Mouse (Mus musculus) MEL (cell line): ENCODE data around the gene Gabbr2. TPM values are rescaled to one million over a fixed set of nuclear protein-coding genes. Genes with fewer than 3 reads are reported as not detected.

Experiments used
- DNase-seq: peaks from one replicate; pipeline ENCODE4 v3.0.0; 2011; ENCODE audit warnings: low read depth, low spot score
- H3K27ac ChIP-seq: 2 replicates; pipeline ENCODE4 v1.5.1; 2012; ENCODE audit warnings: low read depth, mild to moderate bottlenecking, control low read depth, low read length, moderate library complexity; ENCODE audit not compliant: control insufficient read depth
- H3K27me3 ChIP-seq, 2 experiments: fragments of 150-350 bp in 1 of 2; sonication (generic) in 1 of 2; 2 replicates each; pipeline ENCODE4 v1.6.1; 2012; ENCODE audit warnings: low read length in 2 of 2, mild to moderate bottlenecking in 2 of 2, improper control_type of control experiment in 1 of 2, moderate library complexity in 1 of 2; ENCODE audit not compliant: insufficient read depth in 2 of 2, control insufficient read depth in 1 of 2
- H3K36me3 ChIP-seq, 2 experiments: 2 replicates each; pipeline ENCODE4 v1.6.1; 2012 to 2014; ENCODE audit warnings: low read length in 2 of 2, improper control_type of control experiment in 1 of 2, inconsistent platforms in 1 of 2, mild to moderate bottlenecking in 1 of 2; ENCODE audit not compliant: insufficient read depth in 2 of 2, control insufficient read depth in 1 of 2
- H3K4me1 ChIP-seq, 2 experiments: fragments of 150-350 bp in 1 of 2; sonication (generic) in 1 of 2; 2 replicates each; pipeline ENCODE4 v1.6.1; 2012; ENCODE audit warnings: low read length in 2 of 2, improper control_type of control experiment in 1 of 2, mild to moderate bottlenecking in 1 of 2; ENCODE audit not compliant: insufficient read depth in 2 of 2, control insufficient read depth in 1 of 2
- H3K4me3 ChIP-seq, 2 experiments: fragments of 150-350 bp in 1 of 2; sonication (generic) in 1 of 2; 2 replicates each; pipeline ENCODE4 v1.5.1; 2012; ENCODE audit warnings: low read depth in 2 of 2, low read length in 2 of 2, mild to moderate bottlenecking in 2 of 2, moderate library complexity in 2 of 2, control low read depth in 1 of 2, improper control_type of control experiment in 1 of 2; ENCODE audit not compliant: control insufficient read depth in 1 of 2, insufficient read depth in 1 of 2
- H3K79me2 ChIP-seq: 2 replicates; pipeline ENCODE4 v1.6.1; 2012; ENCODE audit warnings: mild to moderate bottlenecking, low read length, moderate library complexity; ENCODE audit not compliant: control insufficient read depth, poor library complexity, insufficient read depth
- H3K9ac ChIP-seq: 2 replicates; pipeline ENCODE4 v1.6.1; 2012; ENCODE audit warnings: low read depth, mild to moderate bottlenecking, control low read depth, low read length, moderate library complexity; ENCODE audit not compliant: control insufficient read depth, poor library complexity, severe bottlenecking
- H3K9me3 ChIP-seq: fragments of 150-350 bp; sonication (generic); replicated peaks from 2 replicates; pipeline ENCODE4 v1.6.1; 2012; ENCODE audit warnings: mild to moderate bottlenecking, low read length, improper control_type of control experiment, moderate library complexity; ENCODE audit not compliant: insufficient read depth
- BHLHE40 ChIP-seq: IDR thresholded peaks from 2 replicates; pipeline ENCODE4 v1.6.1; 2012; ENCODE audit warnings: low read depth, mild to moderate bottlenecking, inconsistent platforms, low read length, improper control_type of control experiment, borderline replicate concordance
- CTCF ChIP-seq, 3 experiments: IDR thresholded peaks in 2 of 3; conservative IDR thresholded peaks in 1 of 3; 2 replicates each; pipeline ENCODE4 v1.5.1; 2011 to 2012; ENCODE audit warnings: low read length in 3 of 3, low read depth in 2 of 3, mild to moderate bottlenecking in 2 of 3, improper control_type of control experiment in 1 of 3, inconsistent platforms in 1 of 3, mixed read lengths in 1 of 3, moderate library complexity in 1 of 3; ENCODE audit not compliant: control insufficient read depth in 1 of 3, insufficient read depth in 1 of 3, poor library complexity in 1 of 3, severe bottlenecking in 1 of 3
- E2F4 ChIP-seq: IDR thresholded peaks from 2 replicates; pipeline ENCODE4 v1.6.1; 2011; ENCODE audit warnings: low read depth, low read length, improper control_type of control experiment, borderline replicate concordance
- ELF1 ChIP-seq: IDR thresholded peaks from 2 replicates; pipeline ENCODE4 v1.6.1; 2014; ENCODE audit warnings: low read depth, mild to moderate bottlenecking, inconsistent platforms, low read length, improper control_type of control experiment, moderate library complexity
- EP300 ChIP-seq, 2 experiments: IDR thresholded peaks; 2 replicates each; pipeline ENCODE4 v1.6.1; 2011; ENCODE audit warnings: improper control_type of control experiment in 2 of 2, low read length in 2 of 2, low read depth in 1 of 2, mild to moderate bottlenecking in 1 of 2
- GATA1 ChIP-seq: IDR thresholded peaks from 2 replicates; pipeline ENCODE4 v1.6.1; 2011; ENCODE audit warnings: low read depth, low read length, improper control_type of control experiment
- MAX ChIP-seq: IDR thresholded peaks from 2 replicates; pipeline ENCODE4 v1.6.1; 2011; ENCODE audit warnings: low read length, improper control_type of control experiment
- MXI1 ChIP-seq: IDR thresholded peaks from 2 replicates; pipeline ENCODE4 v1.6.1; 2011; ENCODE audit warnings: mild to moderate bottlenecking, low read depth, low read length, improper control_type of control experiment
- MYC ChIP-seq: IDR thresholded peaks from 2 replicates; pipeline ENCODE4 v1.6.1; 2011; ENCODE audit warnings: low read depth, mild to moderate bottlenecking, low read length, improper control_type of control experiment, moderate library complexity
- NELFE ChIP-seq: IDR thresholded peaks from 2 replicates; pipeline ENCODE4 v1.6.1; 2011; ENCODE audit warnings: low read depth, low read length, improper control_type of control experiment
- NRF1 ChIP-seq: IDR thresholded peaks from 2 replicates; pipeline ENCODE4 v1.6.1; 2014; ENCODE audit warnings: low read depth, mild to moderate bottlenecking, inconsistent platforms, low read length, improper control_type of control experiment, moderate library complexity; ENCODE audit not compliant: poor library complexity, insufficient read depth, severe bottlenecking
- POLR2A ChIP-seq, 2 experiments: IDR thresholded peaks; 2 replicates each; pipeline ENCODE4 v1.6.1; 2011 to 2012; ENCODE audit warnings: low read length in 2 of 2, mild to moderate bottlenecking in 2 of 2, control low read depth in 1 of 2, improper control_type of control experiment in 1 of 2, low read depth in 1 of 2, moderate library complexity in 1 of 2; ENCODE audit not compliant: control insufficient read depth in 1 of 2, insufficient read depth in 1 of 2, poor library complexity in 1 of 2
- POLR2AphosphoS5 ChIP-seq: IDR thresholded peaks from 2 replicates; pipeline ENCODE4 v1.6.1; 2012; ENCODE audit warnings: low read depth, borderline replicate concordance, mild to moderate bottlenecking, inconsistent platforms, low read length, moderate library complexity, mixed read lengths
- RAD21 ChIP-seq: IDR thresholded peaks from 2 replicates; pipeline ENCODE4 v1.6.1; 2011; ENCODE audit warnings: mild to moderate bottlenecking, low read depth, low read length, improper control_type of control experiment
- RCOR1 ChIP-seq: IDR thresholded peaks from 2 replicates; pipeline ENCODE4 v1.6.1; 2012; ENCODE audit warnings: low read depth, mild to moderate bottlenecking, inconsistent platforms, low read length, improper control_type of control experiment
- SIN3A ChIP-seq: IDR thresholded peaks from 2 replicates; pipeline ENCODE4 v1.6.1; 2012; ENCODE audit warnings: low read length, improper control_type of control experiment, inconsistent platforms
- SMC3 ChIP-seq: IDR thresholded peaks from 2 replicates; pipeline ENCODE4 v1.6.1; 2011; ENCODE audit warnings: low read depth, low read length, improper control_type of control experiment
- TBP ChIP-seq: IDR thresholded peaks from 2 replicates; pipeline ENCODE4 v1.8.0; 2011; ENCODE audit warnings: low read depth, low read length, improper control_type of control experiment
- TCF12 ChIP-seq: IDR thresholded peaks from 2 replicates; pipeline ENCODE4 v1.6.1; 2014; ENCODE audit warnings: low read depth, mild to moderate bottlenecking, inconsistent platforms, low read length, improper control_type of control experiment, moderate library complexity
- ZC3H11A ChIP-seq: IDR thresholded peaks from 2 replicates; pipeline ENCODE4 v1.6.1; 2012; ENCODE audit warnings: low read depth, mild to moderate bottlenecking, inconsistent platforms, low read length, improper control_type of control experiment
- ZKSCAN1 ChIP-seq: IDR thresholded peaks from 2 replicates; pipeline ENCODE4 v1.6.1; 2012; ENCODE audit warnings: low read depth, mild to moderate bottlenecking, inconsistent platforms, low read length, improper control_type of control experiment, moderate library complexity
- polyA plus RNA-seq, 2 experiments: library from polyadenylated mRNA; stranded (reverse) in 1 of 2; unstranded in 1 of 2; fragments of >175 nt in 1 of 2; fragments of >200 nt in 1 of 2; gene quantifications; 2 replicates each; pipeline versions ENCODE4 v1.2.1 to v1.2.4; 2012; ENCODE audit warnings: low replicate concordance in 2 of 2, low read depth in 1 of 2; ENCODE audit not compliant: insufficient read length in 2 of 2, insufficient read depth in 1 of 2, missing spikeins in 1 of 2
- total RNA-seq: library from RNA; depleted of rRNA; stranded (reverse); fragments of 300-350 nt; gene quantifications from 2 replicates; pipeline ENCODE4 v1.2.3, GENCODE M21; 2012

The Gabbr2 gene
- total and polyA plus RNA-seq, 3 experiments = not detected

DNA sequence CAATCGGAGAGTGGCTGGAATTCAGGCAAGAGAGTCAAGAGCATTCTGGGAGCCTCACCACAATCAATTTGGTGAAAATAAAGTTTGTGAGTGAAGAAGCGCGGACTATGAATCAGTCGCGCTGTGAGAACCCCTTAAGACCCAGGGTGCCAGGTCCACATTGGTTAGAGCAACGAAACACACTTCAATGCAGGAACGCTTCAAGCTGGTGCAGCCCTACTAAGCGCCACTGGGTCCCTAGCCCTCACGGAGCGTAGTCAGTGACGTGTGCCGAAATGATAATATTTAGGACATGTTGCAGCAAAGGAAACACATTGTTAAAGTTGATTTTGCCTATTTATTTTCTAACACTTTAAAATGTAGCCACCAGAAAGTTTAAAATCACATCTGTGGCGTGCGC, 156.6 kb downstream of the Gabbr2 start:
- no peaks in the 10 kb centered on the region for H3K79me2 ChIP-seq
- peak; percentile 95 for TF ChIP-seq ZKSCAN1
- TF ChIP-seq MAX = no peak
- TF ChIP-seq TBP = 0 out of 2 replicates have a peak, but pooled peaks have one; percentile 26
- no peak for TF ChIP-seq NRF1
- no peak for TF ChIP-seq POLR2AphosphoS5
- no peak for TF ChIP-seq SMC3
- TF ChIP-seq E2F4 = no peak
- TF ChIP-seq MXI1 = no peak
- TF ChIP-seq EP300 (IDR thresholded peaks at IDR 0.05; ENCODE audit: low read depth in 1 of 2, low read length in 2 of 2) = no peak
- TF ChIP-seq ZC3H11A = no peak
- TF ChIP-seq ELF1 = no peak
- no peak overlapping the region for H3K27ac ChIP-seq
- peaks cover 13 to 20% of the 10 kb centered on the region in 2 experiments for H3K4me1 ChIP-seq
- no peak overlapping the region for H3K9ac ChIP-seq
- H3K9me3 ChIP-seq = no peaks in the 10 kb centered on the region
- peaks cover 0 to 12% of the 10 kb centered on the region in 2 experiments; a peak in 2 of 4 replicates for H3K36me3 ChIP-seq
- H3K4me3 ChIP-seq = no peak overlapping the region
- DNase-seq = no peak
- no peaks in the 10 kb centered on the region for H3K27me3 ChIP-seq

DNA sequence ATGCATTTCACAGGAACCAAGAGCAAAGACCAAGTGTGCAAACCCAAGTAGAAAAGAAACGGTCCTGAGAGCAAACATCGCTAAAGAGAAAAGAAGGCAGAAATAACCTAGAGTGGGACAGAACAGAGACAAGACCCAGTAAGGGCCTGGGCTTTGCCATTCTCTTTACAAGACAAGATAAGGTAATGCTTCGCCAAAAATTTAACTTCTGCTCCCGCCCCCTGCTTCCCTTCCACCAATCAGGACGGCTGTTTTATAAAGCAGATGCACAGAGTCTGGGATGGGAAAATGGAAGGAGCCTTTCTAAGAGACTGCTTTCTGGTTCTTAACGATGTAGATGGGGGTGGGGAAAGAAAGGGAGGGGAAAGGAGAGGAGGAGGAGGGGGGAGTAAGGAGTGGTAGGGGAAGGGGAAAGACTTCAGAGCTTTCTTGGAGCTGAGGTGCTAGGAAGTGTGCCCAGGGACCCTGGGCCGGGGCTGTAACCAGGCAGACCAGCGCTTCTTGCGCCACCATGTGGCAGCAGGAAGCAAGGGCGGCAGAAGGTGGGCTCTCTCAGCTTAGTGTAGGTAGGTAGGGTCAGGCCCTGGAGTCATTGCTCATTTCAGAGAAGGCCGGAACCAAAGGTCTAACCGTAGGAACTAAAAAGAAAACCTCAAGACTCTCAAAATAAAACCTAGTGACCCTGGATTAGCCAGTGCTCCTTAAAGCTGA, 158.7 kb downstream of the Gabbr2 start:
- peak; percentile 93 for DNase-seq
- H3K4me1 ChIP-seq = peaks cover 13 to 20% of the 10 kb centered on the region in 2 experiments
- TF ChIP-seq POLR2AphosphoS5 (no peak), RCOR1 (no peak), BHLHE40 (0 out of 2 replicates have a peak, but pooled peaks have one; percentile 13), POLR2A (IDR thresholded peaks at IDR 0.05; ENCODE audit: control insufficient read depth in 1 of 2, insufficient read depth in 1 of 2, low read depth in 1 of 2, low read length in 2 of 2, poor library complexity in 1 of 2) (peak in 1 of 2 experiments; percentile 30; a peak in 1 of 4 replicates), RAD21 (peak; percentile 34), MXI1 (peak; percentile 48; the same call in 1 of the 2 replicates), MYC (0 out of 2 replicates have a peak, but pooled peaks have one; percentile 11), MAX (no peak), TCF12 (peak; percentile 6; the same call in 1 of the 2 replicates), NRF1 (no peak), TBP (no peak), CTCF (IDR thresholded peaks at IDR 0.05 in 2 of 3, conservative IDR thresholded peaks at IDR 0.05 in 1 of 3; ENCODE audit: control insufficient read depth in 1 of 3, insufficient read depth in 1 of 3, low read depth in 2 of 3, low read length in 3 of 3, poor library complexity in 1 of 3, severe bottlenecking in 1 of 3) (peak; percentile 72 to 89 (median 79)), EP300 (IDR thresholded peaks at IDR 0.05; ENCODE audit: low read depth in 1 of 2, low read length in 2 of 2) (peak in 1 of 2 experiments; percentile 11; a peak in 1 of 4 replicates), SMC3 (peak; percentile 65), GATA1 (peak; percentile 64), NELFE (no peak; the same call in 1 of the 2 replicates), SIN3A (peak; percentile 45; the same call in 1 of the 2 replicates)
- H3K9me3 ChIP-seq = no peaks in the 10 kb centered on the region
- H3K27ac ChIP-seq = 0 out of 2 replicates have a peak overlapping the region, but pooled peaks have one; percentile 35
- peak overlapping the region; percentile 48 for H3K9ac ChIP-seq
- no peaks in the 10 kb centered on the region for H3K27me3 ChIP-seq
- peak overlapping the region; percentile 36 to 50 for H3K4me3 ChIP-seq
- H3K79me2 ChIP-seq = no peaks in the 10 kb centered on the region
- peaks cover 0 to 14% of the 10 kb centered on the region in 2 experiments; a peak in 2 of 4 replicates for H3K36me3 ChIP-seq
